Mouse (Mus musculus) cortical plate, adult 2 months (tissue): ENCODE results near the gene 1700037H04Rik.

Experiments
- CTCF ChIP-seq: fragments of 200-500 bp; IDR thresholded peaks from 2 replicates; pipeline ENCODE4 v1.5.1; 2011; ENCODE audit warnings: mild to moderate bottlenecking, control low read depth, low read length; ENCODE audit not compliant: insufficient read depth; ENCODE audit errors: extremely low read depth
- POLR2A ChIP-seq: fragments of 200-500 bp; IDR thresholded peaks from 2 replicates; pipeline ENCODE4 v1.6.1; 2011; ENCODE audit warnings: mild to moderate bottlenecking, low read length, control low read depth; ENCODE audit not compliant: insufficient read depth; ENCODE audit errors: extremely low read depth

- TF ChIP-seq CTCF, result no peak
- no peak for TF ChIP-seq POLR2A
Observed at GRCm38 (mm10) chr2:131130849-131131248, 29.0 kb downstream of the 1700037H04Rik start.
